Mouse (Mus musculus) cerebellum, adult 9-10 months (tissue): ENCODE measurements at regions not wholly inside any gene's neighbourhood (a gene's known extent, or its start where the extent isn't known, plus 50 kb on each side); places are given as distances from the start of the nearest gene placed in this dataset.
"Not testable (repeated sequence)": the region's sequence is repeated elsewhere in the genome, so short reads cannot be mapped to it uniquely, and the experiment has no call there.

ENCODE experiments used
- DNase-seq: peaks from one replicate; pipeline ENCODE4 v3.0.0; 2022

GRCm38 (mm10) chr7:95991250-95992032 lies 179.6 kb upstream of the Tenm4 start:
- DNase-seq, result no peak

GRCm38 (mm10) chr7:95992033-95992516 lies 179.0 kb upstream of the Tenm4 start:
- no peak for DNase-seq

- no peak for DNase-seq
Measured at GRCm38 (mm10) chr7:95992521-95992920, 178.5 kb upstream of the Tenm4 start.

GRCm38 (mm10) chr7:95997190-95997589 lies 173.9 kb upstream of the Tenm4 start:
- DNase-seq, result no peak

- DNase-seq, result no peak
Measured at GRCm38 (mm10) chr7:95999189-95999588, 171.9 kb upstream of the Tenm4 start.

GRCm38 (mm10) chr7:96002401-96002800 lies 168.6 kb upstream of the Tenm4 start:
- DNase-seq, result no peak

GRCm38 (mm10) chr7:96006299-96006698 lies 164.7 kb upstream of the Tenm4 start:
- DNase-seq, result no peak

GRCm38 (mm10) chr7:96013008-96013407 lies 158.0 kb upstream of the Tenm4 start:
- no peak for DNase-seq

GRCm38 (mm10) chr7:96017112-96017884 lies 153.7 kb upstream of the Tenm4 start:
- no peak for DNase-seq

- DNase-seq, result no peak
Measured at GRCm38 (mm10) chr7:96024048-96024447, 147.0 kb upstream of the Tenm4 start.

GRCm38 (mm10) chr7:96026781-96027418 lies 144.1 kb upstream of the Tenm4 start:
- no peak for DNase-seq

GRCm38 (mm10) chr7:96033636-96034035 lies 137.4 kb upstream of the Tenm4 start:
- no peak for DNase-seq

- no peak for DNase-seq
Measured at GRCm38 (mm10) chr7:96035456-96035855, 135.6 kb upstream of the Tenm4 start.

GRCm38 (mm10) chr7:96039628-96040027 lies 131.4 kb upstream of the Tenm4 start:
- no peak for DNase-seq

- DNase-seq, result no peak
Measured at GRCm38 (mm10) chr7:96041806-96042205, 129.2 kb upstream of the Tenm4 start.

GRCm38 (mm10) chr7:96051631-96052030 lies 119.4 kb upstream of the Tenm4 start:
- no peak for DNase-seq

- DNase-seq, result not testable (repeated sequence)
Measured at GRCm38 (mm10) chr7:96061599-96061998, 109.4 kb upstream of the Tenm4 start.

GRCm38 (mm10) chr7:96078511-96078910 lies 92.5 kb upstream of the Tenm4 start:
- DNase-seq, result no peak

- DNase-seq, result no peak
Measured at GRCm38 (mm10) chr7:96081676-96082075, 89.4 kb upstream of the Tenm4 start.

GRCm38 (mm10) chr7:96095185-96095584 lies 75.9 kb upstream of the Tenm4 start:
- DNase-seq, result no peak

GRCm38 (mm10) chr7:96095752-96096151 lies 75.3 kb upstream of the Tenm4 start:
- no peak for DNase-seq

GRCm38 (mm10) chr7:96098686-96099376 lies 72.2 kb upstream of the Tenm4 start:
- no peak for DNase-seq

GRCm38 (mm10) chr7:96102727-96103126 lies 68.3 kb upstream of the Tenm4 start:
- DNase-seq, result no peak
